Mouse (Mus musculus): ENCODE results near the gene Cbr3. TPM values are rescaled to one million over a fixed set of nuclear protein-coding genes. Genes with fewer than 3 reads are reported as not detected.
A peak's percentile ranks its signal among the peaks of the same experiment; 100 is the strongest.
"Not testable (repeated sequence)": the region's sequence is repeated elsewhere in the genome, so short reads cannot be mapped to it uniquely, and the experiment has no call there.

Gene Cbr3
- polyA plus RNA-seq, 1 experiment from 2014 or later, result 0.81 TPM

DNA sequence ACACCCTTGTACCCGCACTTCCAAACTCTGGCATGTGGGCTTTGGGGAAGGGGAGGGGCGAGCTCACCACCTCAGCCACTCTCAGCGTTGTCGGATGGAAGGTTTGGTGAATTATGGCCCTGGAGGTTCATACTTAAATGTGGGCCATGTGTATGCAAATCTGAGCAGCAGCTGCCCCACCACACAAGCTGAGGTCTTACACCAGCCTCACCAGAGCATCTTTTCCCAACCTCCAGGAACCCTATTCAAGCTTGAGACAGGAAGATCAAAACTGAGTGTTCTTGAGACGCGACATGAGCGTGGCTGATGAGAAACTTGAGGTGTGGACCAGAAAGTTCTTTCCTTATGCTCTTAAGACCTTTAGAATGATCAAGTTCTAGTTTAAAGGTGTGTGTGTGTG is 1.4 kb downstream of the Cbr3 start:
- peaks cover 47% of the 10 kb centered on the region for H3K27me3 ChIP-seq (ENCODE audit: insufficient read depth, low read length)
- ATAC-seq (no peak), DNase-seq (no peak)
- peaks cover 11% of the 10 kb centered on the region for H3K4me1 ChIP-seq (ENCODE audit: insufficient read depth)
- peaks cover 2% of the 10 kb centered on the region; the same call in 1 of the 2 replicates for H3K9me3 ChIP-seq (ENCODE audit: low read length)
- H3K9ac ChIP-seq (replicated peaks), result no peak overlapping the region
- no peaks in the 10 kb centered on the region for H3K36me3 ChIP-seq (replicated peaks; ENCODE audit: insufficient read depth, low read length)
- 30% methylated on average over 7 of the region's 7 CpGs for WGBS (ENCODE audit: insufficient replicate concordance)
- peak overlapping the region; percentile 91; the same call in 1 of the 2 replicates for H3K4me2 ChIP-seq (ENCODE audit: low read depth, low read length)
- TF ChIP-seq EP300 (IDR thresholded peaks at IDR 0.05; ENCODE audit: low read depth) (no peak), CTCF (IDR thresholded peaks at IDR 0.05; ENCODE audit: low read depth) (no peak)
- peak overlapping the region; percentile 51; the same call in 1 of the 2 replicates for H3K4me3 ChIP-seq (ENCODE audit: low read depth, low read length)
- H3K27ac ChIP-seq (ENCODE audit: low read depth), result no peak overlapping the region

DNA sequence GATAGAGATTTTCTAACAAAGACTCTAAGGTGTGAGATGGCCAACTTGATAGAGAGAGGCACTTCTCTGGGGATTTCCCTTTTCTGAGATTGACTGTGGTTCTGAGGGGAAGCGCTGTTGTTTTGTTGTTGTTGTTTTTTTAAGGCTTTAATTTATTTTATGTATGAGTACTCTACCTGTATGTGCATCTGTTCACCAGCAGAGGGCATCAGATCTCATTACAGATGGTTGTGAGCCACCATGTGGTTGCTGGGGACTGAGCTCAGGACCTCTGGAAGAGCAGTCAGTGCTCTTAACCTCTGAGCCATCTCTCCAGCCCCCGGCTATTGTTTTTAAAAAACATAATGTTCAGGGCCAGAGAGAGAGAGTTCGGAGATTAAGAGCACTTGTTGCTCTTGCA is 2.8 kb downstream of the Cbr3 start:
- H3K27ac ChIP-seq (ENCODE audit: low read depth); ATAC-seq; DNase-seq; H3K9ac ChIP-seq (replicated peaks); H3K4me3 ChIP-seq (ENCODE audit: low read depth, low read length); H3K9me3 ChIP-seq (ENCODE audit: low read length); H3K36me3 ChIP-seq (replicated peaks; ENCODE audit: insufficient read depth, low read length); H3K4me2 ChIP-seq (ENCODE audit: low read depth, low read length): not testable (repeated sequence)
- Histone ChIP-seq H3K27me3 (ENCODE audit: insufficient read depth, low read length) (peaks cover 44% of the 10 kb centered on the region), H3K4me1 (ENCODE audit: insufficient read depth) (peaks cover 11% of the 10 kb centered on the region)
- 92% methylated on average over 3 of the region's 3 CpGs for WGBS (ENCODE audit: insufficient replicate concordance)
- peak; percentile 45 for TF ChIP-seq CTCF (IDR thresholded peaks at IDR 0.05; ENCODE audit: low read depth)

DNA sequence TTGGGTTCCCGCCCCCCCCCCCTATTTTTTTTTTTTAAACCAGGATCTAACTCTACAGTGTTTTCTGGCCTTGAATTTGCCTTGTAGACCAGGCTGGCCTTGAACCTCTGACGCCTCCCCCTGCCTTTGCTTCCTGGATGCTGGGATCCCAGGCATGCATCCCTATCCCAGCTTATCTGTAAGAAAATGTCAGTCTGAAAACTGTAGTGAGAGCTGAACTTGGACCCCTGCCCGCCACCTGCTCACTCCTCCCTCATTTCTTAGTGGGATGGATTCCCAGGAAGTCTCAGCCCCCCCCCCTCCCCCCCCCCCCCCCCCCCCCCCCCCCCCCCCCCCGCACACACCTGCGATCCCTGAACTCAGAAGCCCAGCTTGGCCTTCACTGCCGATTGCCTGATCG is 3.4 kb downstream of the Cbr3 start:
- Histone ChIP-seq H3K9me3 (ENCODE audit: low read length) (peaks cover 2% of the 10 kb centered on the region; the same call in 1 of the 2 replicates), H3K27me3 (ENCODE audit: insufficient read depth, low read length) (peaks cover 40% of the 10 kb centered on the region), H3K4me1 (ENCODE audit: insufficient read depth) (peaks cover 15% of the 10 kb centered on the region), H3K36me3 (replicated peaks; ENCODE audit: insufficient read depth, low read length) (no peaks in the 10 kb centered on the region), H3K27ac (ENCODE audit: low read depth) (no peak overlapping the region), H3K4me3 (ENCODE audit: low read depth, low read length) (peak overlapping the region; percentile 13; the same call in 1 of the 2 replicates), H3K4me2 (ENCODE audit: low read depth, low read length) (peak overlapping the region; percentile 52; the same call in 1 of the 2 replicates), H3K9ac (replicated peaks) (no peak overlapping the region)
- TF ChIP-seq CTCF (IDR thresholded peaks at IDR 0.05; ENCODE audit: low read depth), result no peak
- no peak for TF ChIP-seq EP300 (IDR thresholded peaks at IDR 0.05; ENCODE audit: low read depth)
- no peak for DNase-seq
- WGBS (ENCODE audit: insufficient replicate concordance), result 82% methylated on average over 5 of the region's 7 CpGs
- no peak for ATAC-seq

GRCm38 (mm10) chr16:93686945-93687344 is 3.9 kb downstream of the Cbr3 start:
- ATAC-seq, result no peak
- 41% methylated on average over 5 of the region's 5 CpGs for WGBS (ENCODE audit: insufficient replicate concordance)

DNA sequence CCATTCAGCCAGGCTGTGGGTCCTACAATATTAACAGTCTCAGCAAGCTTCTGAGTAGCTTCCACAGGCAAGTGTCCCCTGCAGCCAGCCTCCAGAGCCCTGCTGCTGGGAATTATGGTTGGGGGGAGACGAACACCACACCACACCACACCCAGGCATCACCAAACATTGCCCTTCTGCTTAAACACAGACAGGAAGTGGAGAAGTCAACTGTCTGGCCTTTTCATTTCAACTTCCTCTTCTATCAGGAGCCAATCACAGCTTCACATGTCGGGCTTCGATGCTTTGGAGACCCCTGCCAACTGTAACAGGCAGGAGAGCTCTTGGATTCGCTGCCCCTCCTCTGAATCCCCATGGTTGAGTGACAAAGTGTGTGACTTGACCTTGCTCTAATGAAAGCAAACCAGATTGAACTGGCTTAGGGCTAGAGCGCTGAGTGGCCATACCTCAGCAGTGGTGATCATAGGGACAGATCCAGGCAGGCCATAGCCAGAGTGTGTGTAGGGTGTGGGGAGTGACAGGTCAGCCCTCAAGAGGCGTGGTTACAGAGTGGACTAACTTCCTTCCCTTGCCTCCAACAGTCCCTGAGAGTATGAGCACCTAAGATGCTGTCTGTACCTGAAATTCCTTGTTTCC is 8.3 kb downstream of the Cbr3 start:
- H3K9me3 ChIP-seq (ENCODE audit: low read length), result no peaks in the 10 kb centered on the region
- DNase-seq (no peak), ATAC-seq (no peak)

More at GRCm38 (mm10) chr16:93686945-93687344, 3.9 kb downstream of the Cbr3 start:
- peaks cover 2% of the 10 kb centered on the region; the same call in 1 of the 2 replicates for H3K9me3 ChIP-seq (ENCODE audit: low read length)
- DNase-seq, result no peak
- H3K36me3 ChIP-seq (replicated peaks; ENCODE audit: insufficient read depth, low read length), result no peaks in the 10 kb centered on the region
- no peak overlapping the region for H3K9ac ChIP-seq (replicated peaks)
- peak; percentile 59 for TF ChIP-seq CTCF (IDR thresholded peaks at IDR 0.05; ENCODE audit: low read depth)
- no peak for TF ChIP-seq EP300 (IDR thresholded peaks at IDR 0.05; ENCODE audit: low read depth)
- no peak overlapping the region for H3K27ac ChIP-seq (ENCODE audit: low read depth)
- peak overlapping the region; percentile 13; the same call in 1 of the 2 replicates for H3K4me3 ChIP-seq (ENCODE audit: low read depth, low read length)
- peaks cover 15% of the 10 kb centered on the region for H3K4me1 ChIP-seq (ENCODE audit: insufficient read depth)
- peak overlapping the region; percentile 52 for H3K4me2 ChIP-seq (ENCODE audit: low read depth, low read length)
- peaks cover 34% of the 10 kb centered on the region for H3K27me3 ChIP-seq (ENCODE audit: insufficient read depth, low read length)

GRCm38 (mm10) chr16:93692744-93693143 is 9.7 kb downstream of the Cbr3 start:
- Histone ChIP-seq H3K27me3 (ENCODE audit: insufficient read depth, low read length) (no peaks in the 10 kb centered on the region), H3K4me1 (ENCODE audit: insufficient read depth) (peaks cover 4% of the 10 kb centered on the region; the same call in 1 of the 2 replicates), H3K9ac (replicated peaks) (no peak overlapping the region), H3K36me3 (replicated peaks; ENCODE audit: insufficient read depth, low read length) (no peaks in the 10 kb centered on the region), H3K9me3 (ENCODE audit: low read length) (no peaks in the 10 kb centered on the region), H3K27ac (ENCODE audit: low read depth) (no peak overlapping the region), H3K4me2 (ENCODE audit: low read depth, low read length) (no peak overlapping the region), H3K4me3 (ENCODE audit: low read depth, low read length) (no peak overlapping the region)
- no peak for TF ChIP-seq CTCF (IDR thresholded peaks at IDR 0.05; ENCODE audit: low read depth)
- no peak for TF ChIP-seq EP300 (IDR thresholded peaks at IDR 0.05; ENCODE audit: low read depth)
- no peak for DNase-seq
- no peak for ATAC-seq
- WGBS (ENCODE audit: insufficient replicate concordance), result 70% methylated on average over 2 of the region's 2 CpGs

More for the DNA sequence above, 8.3 kb downstream of the Cbr3 start:
- Histone ChIP-seq H3K4me2 (ENCODE audit: low read depth, low read length) (no peak overlapping the region), H3K9ac (replicated peaks) (no peak overlapping the region), H3K4me3 (ENCODE audit: low read depth, low read length) (no peak overlapping the region), H3K36me3 (replicated peaks; ENCODE audit: insufficient read depth, low read length) (no peaks in the 10 kb centered on the region), H3K4me1 (ENCODE audit: insufficient read depth) (peaks cover 4% of the 10 kb centered on the region; the same call in 1 of the 2 replicates), H3K27ac (ENCODE audit: low read depth) (no peak overlapping the region), H3K27me3 (ENCODE audit: insufficient read depth, low read length) (no peaks in the 10 kb centered on the region)
- no peak for TF ChIP-seq CTCF (IDR thresholded peaks at IDR 0.05; ENCODE audit: low read depth)
- TF ChIP-seq EP300 (IDR thresholded peaks at IDR 0.05; ENCODE audit: low read depth), result no peak
- 43% methylated on average over 6 of the region's 6 CpGs for WGBS (ENCODE audit: insufficient replicate concordance)

All from liver, postnatal 0 days (tissue).